Mouse (Mus musculus): ENCODE measurements at regions not wholly inside any gene's neighbourhood (a gene's known extent, or its start where the extent isn't known, plus 50 kb on each side); places are given as distances from the start of the nearest gene placed in this dataset.

DNA sequence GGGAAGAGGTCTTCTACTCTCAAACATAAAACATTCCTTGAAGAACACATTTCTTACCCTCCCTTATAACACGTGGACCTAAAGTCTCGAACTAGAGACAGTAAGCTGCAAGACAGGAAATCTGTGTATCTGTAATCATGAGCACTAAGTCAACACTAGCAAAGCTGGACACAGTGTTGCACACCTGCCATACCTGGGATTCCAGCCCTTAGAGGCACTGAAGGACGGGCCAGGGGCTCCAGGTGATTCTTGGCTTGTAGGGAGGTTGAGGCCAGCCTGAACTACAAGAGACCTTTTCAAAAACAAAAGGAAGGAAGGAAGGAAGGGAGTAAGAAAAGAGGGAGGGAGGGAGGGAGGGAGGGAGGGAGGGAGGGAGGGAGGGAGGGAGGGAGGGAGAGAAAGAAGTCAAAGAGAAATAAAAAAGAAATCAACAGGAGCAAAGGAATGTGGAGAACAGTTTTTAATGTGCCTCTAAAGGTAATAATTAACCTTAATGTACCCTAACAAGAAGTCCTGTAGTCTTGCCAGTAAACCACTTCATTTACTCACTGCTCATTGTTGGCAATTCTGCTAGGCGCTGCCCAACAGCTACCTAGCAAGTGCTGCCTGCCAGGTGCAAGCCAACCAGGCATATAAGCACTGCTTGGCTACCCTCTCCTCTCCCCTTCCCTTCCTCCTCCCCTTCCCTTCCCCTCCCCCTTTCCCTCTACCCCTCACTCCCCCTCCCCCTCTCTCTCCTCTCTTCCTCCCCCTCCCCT, 401.0 kb upstream of the Acvr2a start:
- TF ChIP-seq POLR2A (IDR thresholded peaks at IDR 0.05; ENCODE audit: borderline replicate concordance, insufficient read depth, low read length) (no peak), CTCF (IDR thresholded peaks at IDR 0.05; ENCODE audit: borderline replicate concordance, insufficient read depth, low read depth, low read length) (no peak)
